Mouse (Mus musculus) embryonic facial prominence, embryonic 11.5 days (tissue): Measurements from ENCODE around the gene Bckdhb. TPM values are rescaled to one million over a fixed set of nuclear protein-coding genes. Genes with fewer than 3 reads are reported as not detected.

ENCODE experiments used
- ATAC-seq: fragments of 200-750 bp; cut with Nextera tagmentation; replicated peaks from 2 replicates; pipeline ENCODE4 v1.8.0; 2017; ENCODE audit warnings: low read depth; ENCODE audit not compliant: insufficient number of reproducible peaks, low FRiP score, low TSS enrichment
- DNase-seq: peaks from one replicate; pipeline ENCODE4 v3.0.0-alpha.2; 2015; ENCODE audit warnings: low spot score
- H3K27ac ChIP-seq: fragments of 300-500 bp; sonication (generic); replicated peaks from 2 replicates; pipeline ENCODE4 v1.5.1; 2014; ENCODE audit warnings: mild to moderate bottlenecking, low read depth, low read length, control low read depth
- H3K27me3 ChIP-seq: fragments of 300-500 bp; sonication (generic); 2 replicates; pipeline ENCODE4 v1.6.1; 2014; ENCODE audit warnings: mild to moderate bottlenecking, low read length, moderate library complexity, mixed read lengths; ENCODE audit not compliant: control insufficient read depth, insufficient read depth
- H3K36me3 ChIP-seq: fragments of 300-500 bp; sonication (generic); replicated peaks from 2 replicates; pipeline ENCODE4 v1.6.1; 2014; ENCODE audit warnings: low read depth, mild to moderate bottlenecking, low read length, moderate library complexity, mixed read lengths; ENCODE audit not compliant: control insufficient read depth, insufficient read depth
- H3K4me1 ChIP-seq: fragments of 300-500 bp; sonication (generic); 2 replicates; pipeline ENCODE4 v1.6.1; 2014; ENCODE audit warnings: low read length, mixed read lengths; ENCODE audit not compliant: control insufficient read depth, insufficient read depth
- H3K4me2 ChIP-seq: fragments of 300-500 bp; sonication (generic); 2 replicates; pipeline ENCODE4 v1.6.1; 2014; ENCODE audit warnings: low read depth, mild to moderate bottlenecking, control low read depth, low read length, moderate library complexity
- H3K4me3 ChIP-seq: fragments of 300-500 bp; sonication (generic); 2 replicates; pipeline ENCODE4 v1.5.1; 2014; ENCODE audit warnings: low read depth, low read length, control low read depth
- H3K9ac ChIP-seq: fragments of 300-500 bp; sonication (generic); replicated peaks from 2 replicates; pipeline ENCODE4 v1.6.1; 2014; ENCODE audit warnings: mild to moderate bottlenecking, control low read depth, low read length
- H3K9me3 ChIP-seq: fragments of 300-500 bp; sonication (generic); replicated peaks from 2 replicates; pipeline ENCODE4 v1.6.1; 2016; ENCODE audit warnings: mild to moderate bottlenecking, low read length, inconsistent platforms, mixed read lengths; ENCODE audit not compliant: control insufficient read depth
- WGBS: fragments of 180-500 bp; shearing (Covaris S2); extraction: QIAGEN DNeasy Blood & Tissue Kit; methylation state at CpG from one replicate; pipeline ENCODE4 v1.1.7; 2014; 5-methylcytosine and 5-hydroxymethylcytosine counted together
- polyA plus RNA-seq: library from polyadenylated mRNA; unstranded; fragments of >200 nt; fragmentation: Nextera tagmentation; extraction: Ambion mirVana; gene quantifications from 2 replicates; pipeline ENCODE4 v1.2.1, GENCODE M21; 2014

The Bckdhb gene
- polyA plus RNA-seq, 1 experiment from 2014 or later = 83.8 TPM

DNA sequence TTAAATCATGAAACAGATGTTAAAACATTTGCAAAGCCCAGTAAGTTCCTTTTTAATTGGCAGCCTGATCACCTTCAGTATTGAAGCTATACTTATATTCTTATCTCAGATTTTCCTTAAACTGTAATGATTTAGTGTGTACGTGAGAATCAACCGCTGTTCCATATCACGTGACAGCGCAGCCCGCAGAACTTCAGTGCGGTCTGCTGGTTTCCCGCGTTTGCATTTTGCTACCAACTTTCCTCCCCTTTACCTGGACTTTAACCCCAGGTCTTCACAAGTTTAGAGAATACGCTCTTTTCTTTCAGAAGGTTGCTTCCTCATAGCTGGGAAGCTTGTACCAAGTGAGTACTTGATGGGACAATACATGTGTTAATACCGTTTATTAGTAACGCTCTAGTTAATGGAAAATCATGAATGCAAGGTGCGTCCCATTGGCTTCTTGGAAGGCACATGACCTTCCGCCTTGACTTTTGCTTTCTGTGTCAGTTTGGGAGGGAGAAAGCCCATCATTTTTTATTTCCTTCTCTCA lies 171.6 kb downstream of the Bckdhb start:
- no peaks in the 10 kb centered on the region for H3K9me3 ChIP-seq
- H3K4me3 ChIP-seq = no peak overlapping the region
- H3K27me3 ChIP-seq = no peaks in the 10 kb centered on the region
- no peak overlapping the region for H3K4me2 ChIP-seq
- DNase-seq = no peak
- H3K27ac ChIP-seq = no peak overlapping the region
- H3K9ac ChIP-seq = no peak overlapping the region
- no peaks in the 10 kb centered on the region for H3K36me3 ChIP-seq
- WGBS = 88% methylated on average over 13 of the region's 13 CpGs
- ATAC-seq = no peak
- H3K4me1 ChIP-seq = no peaks in the 10 kb centered on the region

- H3K9me3 ChIP-seq = no peaks in the 10 kb centered on the region
- H3K27ac ChIP-seq = no peak overlapping the region
- H3K9ac ChIP-seq = no peak overlapping the region
- no peak overlapping the region for H3K4me2 ChIP-seq
- H3K4me1 ChIP-seq = no peaks in the 10 kb centered on the region
- no peak for DNase-seq
- H3K4me3 ChIP-seq = no peak overlapping the region
- H3K27me3 ChIP-seq = no peaks in the 10 kb centered on the region
- 94% methylated on average over 7 of the region's 7 CpGs for WGBS
- no peak for ATAC-seq
- H3K36me3 ChIP-seq = no peaks in the 10 kb centered on the region
Measured at GRCm38 (mm10) chr9:84103344-84103743, 178.4 kb downstream of the Bckdhb start.

DNA sequence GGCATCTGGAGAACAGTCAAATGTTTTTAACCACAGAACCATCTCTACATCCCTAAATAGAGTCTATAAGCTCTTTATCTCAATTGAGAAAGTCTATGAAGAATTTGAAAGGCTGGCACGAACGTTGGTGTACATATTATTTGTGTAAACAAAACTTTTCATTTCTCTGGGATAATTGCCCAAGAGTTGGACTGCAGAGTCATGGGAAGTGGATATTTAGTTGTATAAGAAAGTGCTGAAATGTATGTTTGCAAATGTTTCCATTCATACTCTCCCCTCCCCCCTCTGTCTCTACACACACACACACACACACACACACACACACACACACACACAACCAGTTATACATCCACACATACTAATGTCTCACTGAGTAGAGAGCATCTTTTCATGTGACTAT lies 181.5 kb downstream of the Bckdhb start:
- WGBS = 86% methylated on average over 2 of the region's 2 CpGs
- Histone ChIP-seq H3K9me3 (no peaks in the 10 kb centered on the region), H3K27me3 (no peaks in the 10 kb centered on the region), H3K9ac (no peak overlapping the region), H3K4me2 (no peak overlapping the region), H3K27ac (no peak overlapping the region), H3K36me3 (no peaks in the 10 kb centered on the region), H3K4me3 (no peak overlapping the region), H3K4me1 (peaks cover 3% of the 10 kb centered on the region; the same call in 1 of the 2 replicates)
- no peak for DNase-seq
- no peak for ATAC-seq

DNA sequence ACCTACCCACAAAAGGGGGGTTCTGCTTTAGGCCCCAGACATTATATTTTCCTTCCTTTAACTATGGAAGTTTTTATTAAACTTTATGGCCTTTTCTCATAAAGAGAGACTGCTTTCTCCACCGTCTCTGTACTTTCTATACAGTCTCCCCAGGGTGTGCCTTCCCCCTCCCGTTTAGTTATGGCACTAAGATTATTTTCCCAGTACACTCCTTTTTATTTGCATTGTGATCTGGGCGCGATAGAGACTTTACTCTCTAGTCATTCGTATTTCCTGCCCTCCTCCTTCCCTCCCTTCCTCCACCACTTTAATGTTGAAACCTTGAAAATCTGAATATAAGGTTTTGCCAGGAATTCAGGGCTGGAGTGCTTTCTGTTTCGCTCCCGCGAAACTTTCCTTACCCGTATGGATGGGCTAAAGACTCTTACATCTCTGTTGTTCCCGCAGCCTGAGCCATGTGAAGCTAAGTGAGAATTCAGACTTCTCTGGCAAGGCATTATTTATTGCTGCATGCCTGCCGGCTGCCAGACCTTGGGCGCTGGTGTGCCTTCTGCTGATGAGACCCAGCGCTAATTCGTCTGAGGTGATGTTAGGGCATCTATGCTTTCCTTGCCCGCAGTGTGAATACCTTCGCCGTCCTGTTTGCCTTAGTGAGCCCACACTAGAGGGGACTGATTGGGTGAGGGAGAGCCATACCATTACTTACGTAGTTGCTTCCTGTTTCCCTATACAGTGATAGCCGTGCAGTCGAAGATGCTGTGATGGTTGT lies 182.3 kb downstream of the Bckdhb start:
- ATAC-seq (no peak), DNase-seq (no peak)
- WGBS = 85% methylated on average over 20 of the region's 20 CpGs
- no peak overlapping the region for H3K4me2 ChIP-seq
- H3K27ac ChIP-seq = no peak overlapping the region
- no peak overlapping the region for H3K9ac ChIP-seq
- no peaks in the 10 kb centered on the region for H3K27me3 ChIP-seq
- no peak overlapping the region for H3K4me3 ChIP-seq
- H3K9me3 ChIP-seq = no peaks in the 10 kb centered on the region
- H3K4me1 ChIP-seq = peaks cover 3% of the 10 kb centered on the region; the same call in 1 of the 2 replicates
- no peaks in the 10 kb centered on the region for H3K36me3 ChIP-seq

DNA sequence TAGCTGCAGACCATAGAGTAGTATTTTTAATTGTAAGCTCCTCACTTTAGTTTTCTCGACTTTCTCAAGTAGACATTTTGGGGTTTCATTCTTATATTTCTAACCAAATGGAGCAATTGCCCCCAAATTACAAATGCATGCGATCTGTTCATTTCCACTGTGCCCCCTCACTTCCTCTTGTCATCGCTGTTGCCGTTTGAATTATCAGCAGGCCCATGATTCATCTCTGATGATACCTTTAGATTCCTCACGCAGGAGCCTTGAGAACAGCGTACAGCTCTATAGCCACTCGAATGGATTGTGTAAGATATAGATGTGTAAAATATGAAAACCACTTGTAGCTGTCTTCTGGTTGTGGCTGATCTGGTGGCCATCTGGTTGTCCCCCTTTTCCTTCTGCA lies 183.6 kb downstream of the Bckdhb start:
- DNase-seq (no peak), ATAC-seq (no peak)
- H3K27ac ChIP-seq = no peak overlapping the region
- peaks cover 3% of the 10 kb centered on the region; the same call in 1 of the 2 replicates for H3K4me1 ChIP-seq
- 88% methylated on average over 7 of the region's 7 CpGs for WGBS
- H3K9ac ChIP-seq = no peak overlapping the region
- no peak overlapping the region for H3K4me3 ChIP-seq
- H3K27me3 ChIP-seq = no peaks in the 10 kb centered on the region
- H3K4me2 ChIP-seq = no peak overlapping the region
- H3K9me3 ChIP-seq = no peaks in the 10 kb centered on the region
- H3K36me3 ChIP-seq = no peaks in the 10 kb centered on the region

GRCm38 (mm10) chr9:84109777-84110478 lies 185.0 kb downstream of the Bckdhb start:
- Histone ChIP-seq H3K9ac (no peak overlapping the region), H3K4me1 (peaks cover 3% of the 10 kb centered on the region; the same call in 1 of the 2 replicates), H3K9me3 (no peaks in the 10 kb centered on the region), H3K4me3 (no peak overlapping the region), H3K27ac (no peak overlapping the region), H3K27me3 (no peaks in the 10 kb centered on the region), H3K4me2 (no peak overlapping the region), H3K36me3 (no peaks in the 10 kb centered on the region)
- ATAC-seq = peak; percentile 51; the same call in 1 of the 2 replicates
- WGBS = 41% methylated on average over 6 of the region's 6 CpGs
- peak; percentile 75 for DNase-seq

DNA sequence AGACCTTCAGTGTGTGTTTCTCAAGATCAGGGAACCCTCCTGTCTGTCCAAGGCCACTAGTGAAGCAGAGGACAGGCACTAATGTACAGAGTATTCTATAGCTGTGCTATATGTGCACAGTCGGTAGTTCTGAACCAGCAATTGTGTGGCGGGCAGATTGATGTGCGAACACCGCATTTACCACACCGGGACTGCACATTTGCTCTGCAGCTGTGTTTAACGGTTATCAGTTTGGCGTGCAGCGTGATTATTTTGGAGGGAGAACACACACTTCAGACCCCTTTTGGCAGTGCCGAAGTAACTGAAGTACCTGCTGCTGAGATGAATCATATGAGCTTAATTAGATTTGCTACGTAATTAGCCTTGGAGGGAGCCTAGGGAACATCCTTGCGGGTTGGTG lies 185.7 kb downstream of the Bckdhb start:
- WGBS = 59% methylated on average over 11 of the region's 11 CpGs
- no peak overlapping the region for H3K27ac ChIP-seq
- ATAC-seq (no peak), DNase-seq (no peak)
- H3K4me3 ChIP-seq = no peak overlapping the region
- H3K4me1 ChIP-seq = peaks cover 3% of the 10 kb centered on the region; the same call in 1 of the 2 replicates
- no peaks in the 10 kb centered on the region for H3K27me3 ChIP-seq
- no peaks in the 10 kb centered on the region for H3K9me3 ChIP-seq
- H3K36me3 ChIP-seq = no peaks in the 10 kb centered on the region
- H3K4me2 ChIP-seq = no peak overlapping the region
- H3K9ac ChIP-seq = no peak overlapping the region

- Histone ChIP-seq H3K36me3 (no peaks in the 10 kb centered on the region), H3K27ac (no peak overlapping the region), H3K27me3 (no peaks in the 10 kb centered on the region), H3K9me3 (no peaks in the 10 kb centered on the region), H3K9ac (no peak overlapping the region), H3K4me1 (peaks cover 3% of the 10 kb centered on the region; the same call in 1 of the 2 replicates), H3K4me3 (no peak overlapping the region), H3K4me2 (no peak overlapping the region)
- ATAC-seq (no peak), DNase-seq (no peak)
- WGBS = 48% methylated on average over 1 of the region's 1 CpGs
Measured at GRCm38 (mm10) chr9:84112319-84112718, 187.4 kb downstream of the Bckdhb start.
